Mouse (Mus musculus) kidney, postnatal 0 days (tissue): ENCODE results near the gene Tmem63b. TPM values are rescaled to one million over a fixed set of nuclear protein-coding genes. Genes with fewer than 3 reads are reported as not detected.

Experiments
- ATAC-seq: fragments of 200-750 bp; cut with Nextera tagmentation; replicated peaks from 2 replicates; pipeline ENCODE4 v1.8.0; 2017; ENCODE audit warnings: low read depth, moderate number of reproducible peaks, moderate TSS enrichment, moderate library complexity; ENCODE audit not compliant: low FRiP score
- DNase-seq: peaks from one replicate; pipeline ENCODE4 v3.0.0-alpha.2; 2016; ENCODE audit warnings: low spot score
- H3K27ac ChIP-seq: fragments of 300-500 bp; sonication (generic); 2 replicates; pipeline ENCODE4 v1.5.1; 2014; ENCODE audit warnings: mild to moderate bottlenecking
- H3K27me3 ChIP-seq: fragments of 300-500 bp; sonication (generic); 2 replicates; pipeline ENCODE4 v1.6.1; 2014; ENCODE audit warnings: low read length, mixed read lengths; ENCODE audit not compliant: insufficient read depth
- H3K36me3 ChIP-seq: fragments of 300-500 bp; sonication (generic); 2 replicates; pipeline ENCODE4 v1.6.1; 2014; ENCODE audit warnings: low read length, mixed read lengths; ENCODE audit not compliant: insufficient read depth
- H3K4me1 ChIP-seq: fragments of 300-500 bp; sonication (generic); replicated peaks from 2 replicates; pipeline ENCODE4 v1.6.1; 2014; ENCODE audit warnings: antibody characterized with exemption, low read length, mixed read lengths; ENCODE audit not compliant: insufficient read depth
- H3K4me2 ChIP-seq: fragments of 300-500 bp; sonication (generic); 2 replicates; pipeline ENCODE4 v1.6.1; 2014; ENCODE audit warnings: mild to moderate bottlenecking, low read length, moderate library complexity, mixed read lengths
- H3K4me3 ChIP-seq: fragments of 300-500 bp; sonication (generic); replicated peaks from 2 replicates; pipeline ENCODE4 v1.5.1; 2014; ENCODE audit warnings: low read depth, low read length
- H3K9ac ChIP-seq: fragments of 300-500 bp; sonication (generic); 2 replicates; pipeline ENCODE4 v1.6.1; 2014; ENCODE audit warnings: low read depth, low read length
- H3K9me3 ChIP-seq: fragments of 300-500 bp; sonication (generic); replicated peaks from 2 replicates; pipeline ENCODE4 v1.6.1; 2016; ENCODE audit warnings: low read length, inconsistent platforms, mixed read lengths
- CTCF ChIP-seq: IDR thresholded peaks from 2 replicates; pipeline ENCODE4 v1.5.1; 2016; ENCODE audit warnings: antibody characterized with exemption, low read depth, mild to moderate bottlenecking, moderate library complexity
- WGBS: fragments of 180-500 bp; shearing (Covaris S2); extraction: QIAGEN DNeasy Blood & Tissue Kit; methylation state at CpG from one replicate; pipeline ENCODE4 v1.1.7; 2014; 5-methylcytosine and 5-hydroxymethylcytosine counted together
- polyA plus RNA-seq: library from polyadenylated mRNA; unstranded; fragments of >200 nt; fragmentation: Nextera tagmentation; extraction: Ambion mirVana; gene quantifications from 2 replicates; pipeline ENCODE4 v1.2.1, GENCODE M21; 2015

Gene Tmem63b
- polyA plus RNA-seq, 1 experiment from 2014 or later: 29.6 TPM

GRCm38 (mm10) chr17:45619386-45620256 lies 67.1 kb downstream of the Tmem63b start:
- H3K4me1 ChIP-seq: peaks cover 17% of the 10 kb centered on the region
- peak; percentile 49; the same call in 1 of the 2 replicates for ATAC-seq
- TF ChIP-seq CTCF: no peak
- peak overlapping the region; percentile 41 for H3K4me2 ChIP-seq
- H3K36me3 ChIP-seq: no peaks in the 10 kb centered on the region
- no peaks in the 10 kb centered on the region for H3K9me3 ChIP-seq
- peak overlapping the region; percentile 92 for H3K27ac ChIP-seq
- WGBS: 15% methylated on average over 20 of the region's 20 CpGs
- H3K9ac ChIP-seq: peak overlapping the region; percentile 38; the same call in 1 of the 2 replicates
- no peaks in the 10 kb centered on the region for H3K27me3 ChIP-seq
- peak; percentile 87 for DNase-seq
- peak overlapping the region; percentile 4 for H3K4me3 ChIP-seq

GRCm38 (mm10) chr17:45618941-45619385 lies 67.7 kb downstream of the Tmem63b start:
- ATAC-seq (peak; percentile 76), DNase-seq (peak; percentile 84)
- H3K27me3 ChIP-seq: no peaks in the 10 kb centered on the region
- peaks cover 17% of the 10 kb centered on the region for H3K4me1 ChIP-seq
- WGBS: 18% methylated on average over 8 of the region's 8 CpGs
- H3K9me3 ChIP-seq: no peaks in the 10 kb centered on the region
- H3K4me3 ChIP-seq: peak overlapping the region; percentile 4
- no peak for TF ChIP-seq CTCF
- H3K4me2 ChIP-seq: peak overlapping the region; percentile 41
- peak overlapping the region; percentile 38; the same call in 1 of the 2 replicates for H3K9ac ChIP-seq
- peak overlapping the region; percentile 92 for H3K27ac ChIP-seq
- no peaks in the 10 kb centered on the region for H3K36me3 ChIP-seq

GRCm38 (mm10) chr17:45617655-45618054 lies 69.0 kb downstream of the Tmem63b start:
- Histone ChIP-seq H3K27me3 (no peaks in the 10 kb centered on the region), H3K4me3 (no peak overlapping the region), H3K4me2 (no peak overlapping the region), H3K4me1 (peaks cover 17% of the 10 kb centered on the region), H3K9ac (no peak overlapping the region), H3K36me3 (no peaks in the 10 kb centered on the region), H3K27ac (no peak overlapping the region), H3K9me3 (no peaks in the 10 kb centered on the region)
- ATAC-seq: no peak
- no peak for TF ChIP-seq CTCF
- WGBS: 67% methylated on average over 6 of the region's 6 CpGs
- DNase-seq: no peak

GRCm38 (mm10) chr17:45616679-45617078 lies 70.0 kb downstream of the Tmem63b start:
- Histone ChIP-seq H3K9me3 (no peaks in the 10 kb centered on the region), H3K27ac (no peak overlapping the region), H3K4me2 (no peak overlapping the region), H3K36me3 (no peaks in the 10 kb centered on the region), H3K27me3 (no peaks in the 10 kb centered on the region), H3K4me3 (no peak overlapping the region), H3K9ac (no peak overlapping the region), H3K4me1 (peaks cover 17% of the 10 kb centered on the region)
- ATAC-seq (no peak), DNase-seq (no peak)
- WGBS: 78% methylated on average over 3 of the region's 3 CpGs
- TF ChIP-seq CTCF: no peak

- Histone ChIP-seq H3K27me3 (no peaks in the 10 kb centered on the region), H3K4me2 (no peak overlapping the region), H3K4me1 (peaks cover 17% of the 10 kb centered on the region), H3K36me3 (no peaks in the 10 kb centered on the region), H3K27ac (no peak overlapping the region), H3K9me3 (no peaks in the 10 kb centered on the region), H3K9ac (no peak overlapping the region), H3K4me3 (no peak overlapping the region)
- 33% methylated on average over 4 of the region's 4 CpGs for WGBS
- ATAC-seq (no peak), DNase-seq (no peak)
- no peak for TF ChIP-seq CTCF
Observed at GRCm38 (mm10) chr17:45616046-45616650, 70.6 kb downstream of the Tmem63b start.

DNA sequence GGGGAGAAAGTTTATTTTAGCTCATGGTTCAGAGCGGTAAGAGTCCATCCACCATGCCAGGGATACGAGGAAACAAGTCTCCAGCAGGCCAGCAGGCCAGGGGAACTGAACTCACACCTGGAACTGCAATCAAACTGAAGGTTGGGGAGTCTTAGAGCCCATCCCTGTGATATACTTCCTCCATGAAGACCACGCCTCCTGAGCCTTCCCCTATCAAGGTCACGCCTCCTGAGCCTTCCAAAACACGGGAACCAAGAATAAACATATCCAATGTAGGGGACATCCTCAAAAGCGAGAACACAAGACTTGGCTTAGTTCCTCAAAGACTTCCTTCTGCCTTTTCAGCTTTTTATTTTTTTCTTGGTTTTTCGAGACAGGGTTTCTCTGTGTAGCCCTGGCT lies 73.8 kb downstream of the Tmem63b start:
- Histone ChIP-seq H3K4me3 (no peak overlapping the region), H3K27me3 (no peaks in the 10 kb centered on the region), H3K27ac (no peak overlapping the region), H3K9ac (no peak overlapping the region), H3K9me3 (no peaks in the 10 kb centered on the region), H3K36me3 (no peaks in the 10 kb centered on the region), H3K4me1 (no peaks in the 10 kb centered on the region; the same call in 1 of the 2 replicates), H3K4me2 (no peak overlapping the region)
- TF ChIP-seq CTCF: no peak
- ATAC-seq (no peak), DNase-seq (no peak)
- WGBS: 80% methylated on average over 7 of the region's 7 CpGs
